Mouse (Mus musculus): ENCODE results near the gene Gm15155.

DNA sequence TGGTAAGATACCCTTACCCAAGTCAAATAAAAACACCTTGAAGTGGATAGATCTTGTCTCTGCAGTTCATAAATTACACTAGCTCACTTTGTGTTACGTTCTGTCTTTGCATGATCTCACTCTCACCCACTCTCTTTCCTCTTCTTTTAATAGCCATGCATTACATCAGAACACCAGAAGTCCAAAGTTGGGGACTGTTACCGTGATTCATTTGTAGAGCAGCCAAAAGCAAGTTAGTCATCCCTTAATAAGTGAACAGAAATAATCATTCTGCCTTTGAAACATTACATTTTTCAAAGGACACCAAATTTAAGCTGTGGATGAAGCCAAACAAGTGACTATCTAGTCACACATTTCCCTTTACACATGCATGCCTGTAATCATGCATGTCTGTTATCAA, 32.1 kb upstream of the Gm15155 start:
- no peak for TF ChIP-seq CTCF (IDR thresholded peaks at IDR 0.05; ENCODE audit: low read depth, low read length)
- TF ChIP-seq POLR2A (IDR thresholded peaks at IDR 0.05; ENCODE audit: insufficient read depth, low read length) = no peak
- no peak for TF ChIP-seq EP300 (IDR thresholded peaks at IDR 0.05; ENCODE audit: insufficient read depth, low read depth, low read length)
